Mouse (Mus musculus): ENCODE data around the gene Uncx. TPM values are rescaled to one million over a fixed set of nuclear protein-coding genes. Genes with fewer than 3 reads are reported as not detected.

Uncx gene
- polyA plus RNA-seq, 1 experiment from 2014 or later: not detected

DNA sequence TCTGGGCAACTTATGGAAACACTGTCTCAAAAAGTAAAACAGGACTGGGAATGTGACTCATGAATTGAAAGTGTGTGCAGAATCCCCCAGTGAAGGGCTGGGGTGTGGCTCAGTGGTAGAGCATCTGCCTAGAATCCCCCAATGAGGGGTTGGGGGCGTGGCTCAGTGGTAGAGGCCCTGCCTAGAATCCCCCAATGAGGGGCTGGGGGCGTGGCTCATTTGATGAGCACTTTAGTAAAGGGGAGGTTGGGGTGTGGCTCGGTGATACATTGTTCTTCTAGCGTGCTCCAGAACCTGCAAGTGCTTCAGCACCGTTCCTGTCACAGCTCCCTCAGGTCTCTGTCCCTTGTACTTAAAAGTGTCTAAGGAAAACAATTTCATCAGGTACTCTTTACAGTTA, 37.1 kb upstream of the Uncx start:
- WGBS: 17% methylated on average over 5 of the region's 5 CpGs
- no peaks in the 10 kb centered on the region for H3K36me3 ChIP-seq (ENCODE audit: insufficient read depth)

DNA sequence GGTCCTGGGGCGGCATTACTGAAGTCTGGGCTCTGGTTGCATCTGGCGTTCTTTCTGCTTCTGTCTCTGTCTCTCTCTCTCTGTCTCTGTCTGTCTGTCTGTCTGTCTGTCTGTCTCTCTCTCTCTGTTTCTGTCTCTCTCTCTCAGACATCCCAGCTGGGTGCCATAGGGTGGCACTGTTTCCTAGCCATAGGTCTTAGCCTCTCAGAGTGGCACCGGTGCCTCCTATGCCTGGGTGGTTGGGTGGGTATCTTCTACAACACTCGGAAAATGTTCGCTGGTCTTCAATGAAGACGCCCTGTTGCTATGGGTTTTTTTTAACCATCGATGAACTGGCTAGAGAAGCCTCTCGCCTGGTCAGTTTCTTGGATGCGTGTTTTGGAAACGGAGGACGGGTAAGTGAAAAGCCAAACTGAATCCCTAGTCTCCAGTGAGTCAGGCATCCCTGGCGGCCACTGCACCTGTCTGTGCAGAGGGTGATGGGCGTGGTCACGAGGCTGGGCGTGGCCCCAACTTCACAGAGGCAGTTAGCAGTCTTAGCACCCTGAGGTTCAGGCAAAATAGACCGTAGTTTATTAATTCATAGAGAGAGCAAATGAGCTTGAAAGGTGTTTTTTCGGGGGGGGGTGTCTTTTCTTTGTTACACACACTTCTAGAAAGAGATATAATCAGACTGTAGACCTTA, 32.5 kb upstream of the Uncx start:
- no peaks in the 10 kb centered on the region for H3K4me1 ChIP-seq (ENCODE audit: insufficient read depth)
- H3K27me3 ChIP-seq (ENCODE audit: insufficient read depth, low read length): peaks cover 6% of the 10 kb centered on the region; the same call in 1 of the 2 replicates
- no peak for ATAC-seq (ENCODE audit: insufficient read depth)
- H3K36me3 ChIP-seq (ENCODE audit: insufficient read depth): no peaks in the 10 kb centered on the region
- no peak overlapping the region for H3K9ac ChIP-seq
- no peak for TF ChIP-seq CTCF (IDR thresholded peaks at IDR 0.05; ENCODE audit: low read depth)
- 14% methylated on average over 17 of the region's 17 CpGs for WGBS
- peak; percentile 34 for DNase-seq
- no peak overlapping the region for H3K4me2 ChIP-seq
- H3K9me3 ChIP-seq (ENCODE audit: low read depth, low read length): no peaks in the 10 kb centered on the region
- H3K27ac ChIP-seq (ENCODE audit: low read depth): no peak overlapping the region
- H3K4me3 ChIP-seq (ENCODE audit: low read depth, low read length): no peak overlapping the region

More for the DNA sequence above, 37.1 kb upstream of the Uncx start:
- Histone ChIP-seq H3K9ac (no peak overlapping the region), H3K4me2 (no peak overlapping the region), H3K4me1 (ENCODE audit: insufficient read depth) (no peaks in the 10 kb centered on the region), H3K4me3 (ENCODE audit: low read depth, low read length) (no peak overlapping the region), H3K9me3 (ENCODE audit: low read depth, low read length) (no peaks in the 10 kb centered on the region), H3K27me3 (ENCODE audit: insufficient read depth, low read length) (peaks cover 6% of the 10 kb centered on the region; the same call in 1 of the 2 replicates), H3K27ac (ENCODE audit: low read depth) (no peak overlapping the region)
- DNase-seq: no peak
- no peak for ATAC-seq (ENCODE audit: insufficient read depth)
- TF ChIP-seq CTCF (IDR thresholded peaks at IDR 0.05; ENCODE audit: low read depth): no peak

DNA sequence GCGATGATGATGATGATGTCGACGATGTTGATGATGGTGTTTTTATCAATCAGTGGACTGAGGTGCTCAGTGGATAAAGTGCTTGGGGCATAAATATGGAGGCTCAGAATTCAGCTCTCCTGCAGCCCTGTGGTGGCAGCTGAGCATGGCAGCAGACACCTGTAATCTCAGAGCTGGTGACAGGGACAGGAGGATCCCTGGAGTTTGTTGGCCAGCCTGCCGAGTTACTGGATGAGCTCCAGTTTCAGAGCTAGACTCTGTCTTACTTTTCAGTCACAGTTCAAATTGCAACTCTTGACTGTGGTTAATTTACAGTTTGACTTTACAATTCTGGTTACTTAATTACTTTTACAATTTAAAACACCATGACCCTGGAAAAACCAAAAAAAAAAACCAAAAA, 31.1 kb upstream of the Uncx start:
- Histone ChIP-seq H3K27me3 (ENCODE audit: insufficient read depth, low read length) (peaks cover 6% of the 10 kb centered on the region; the same call in 1 of the 2 replicates), H3K27ac (ENCODE audit: low read depth) (no peak overlapping the region), H3K9ac (no peak overlapping the region), H3K4me2 (no peak overlapping the region), H3K36me3 (ENCODE audit: insufficient read depth) (no peaks in the 10 kb centered on the region), H3K9me3 (ENCODE audit: low read depth, low read length) (no peaks in the 10 kb centered on the region), H3K4me1 (ENCODE audit: insufficient read depth) (no peaks in the 10 kb centered on the region), H3K4me3 (ENCODE audit: low read depth, low read length) (no peak overlapping the region)
- WGBS: 91% methylated on average over 4 of the region's 4 CpGs
- DNase-seq (no peak), ATAC-seq (ENCODE audit: insufficient read depth) (no peak)
- no peak for TF ChIP-seq CTCF (IDR thresholded peaks at IDR 0.05; ENCODE audit: low read depth)

DNA sequence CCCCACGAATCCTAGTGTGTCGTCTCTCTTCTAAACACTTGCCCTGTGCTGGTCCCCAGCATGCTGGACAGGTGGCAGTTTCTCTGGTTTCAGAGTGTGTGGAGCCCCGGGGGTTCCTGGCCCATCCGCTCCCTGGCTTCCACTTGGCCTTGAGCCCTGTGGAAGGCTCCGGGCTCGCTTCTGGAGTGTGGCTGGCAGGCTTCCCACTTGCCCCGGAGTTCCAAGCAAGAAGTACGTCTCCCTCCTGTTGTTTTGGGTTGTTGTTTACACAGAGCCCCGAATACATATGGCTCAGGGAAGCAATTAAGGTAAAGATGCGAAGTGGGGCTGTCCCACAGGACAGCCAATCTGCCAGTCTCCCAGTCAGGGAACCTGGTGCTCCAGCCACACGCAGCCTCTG, 27.0 kb upstream of the Uncx start:
- no peaks in the 10 kb centered on the region for H3K9me3 ChIP-seq (ENCODE audit: low read depth, low read length)
- WGBS: 24% methylated on average over 11 of the region's 11 CpGs
- H3K27ac ChIP-seq (ENCODE audit: low read depth): no peak overlapping the region
- DNase-seq: peak; percentile 65
- no peak for TF ChIP-seq CTCF (IDR thresholded peaks at IDR 0.05; ENCODE audit: low read depth)
- H3K4me2 ChIP-seq: peak overlapping the region; percentile 10; the same call in 1 of the 2 replicates
- H3K27me3 ChIP-seq (ENCODE audit: insufficient read depth, low read length): no peaks in the 10 kb centered on the region
- no peak overlapping the region for H3K4me3 ChIP-seq (ENCODE audit: low read depth, low read length)
- ATAC-seq (ENCODE audit: insufficient read depth): 0 out of 2 replicates have a peak, but pooled peaks have one; percentile 38
- H3K36me3 ChIP-seq (ENCODE audit: insufficient read depth): no peaks in the 10 kb centered on the region
- no peaks in the 10 kb centered on the region for H3K4me1 ChIP-seq (ENCODE audit: insufficient read depth)
- no peak overlapping the region for H3K9ac ChIP-seq

DNA sequence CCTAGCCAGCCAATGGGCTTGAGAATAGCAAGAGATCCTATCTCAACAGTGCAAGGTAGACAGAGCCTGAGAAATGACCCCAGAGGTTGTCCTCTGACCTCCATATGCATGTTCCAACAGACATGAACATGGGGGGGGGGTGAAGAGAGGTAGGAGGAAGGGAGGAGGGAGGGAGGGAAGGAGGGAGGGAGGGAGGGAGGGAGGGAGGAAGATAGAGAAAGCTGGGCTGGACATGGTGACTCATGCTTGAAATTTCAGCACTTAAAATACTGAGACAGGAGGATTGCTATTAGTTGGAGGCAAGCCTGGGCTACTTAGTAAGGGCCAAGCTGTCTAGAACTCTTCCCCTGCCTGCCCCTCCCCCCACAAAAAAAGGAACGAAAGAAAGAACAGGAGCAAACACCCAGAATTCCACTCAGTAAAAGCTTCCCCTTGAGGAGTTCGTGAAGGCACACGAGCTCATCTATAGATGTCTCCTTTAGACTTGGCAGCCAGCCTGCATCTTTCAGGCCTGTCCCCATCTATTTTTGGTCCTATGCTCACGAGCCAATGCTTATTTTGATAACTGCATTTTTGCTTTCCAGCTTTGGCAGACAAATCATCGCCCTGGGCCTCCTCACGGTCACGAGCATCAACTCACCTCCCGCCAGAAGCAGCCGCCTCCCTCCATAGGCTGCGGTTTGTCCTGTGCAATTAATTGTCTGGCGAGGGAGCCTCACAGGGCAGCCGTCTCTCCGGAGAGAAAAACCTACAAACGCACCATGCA, 23.0 kb upstream of the Uncx start:
- no peak overlapping the region for H3K4me3 ChIP-seq (ENCODE audit: low read depth, low read length)
- no peaks in the 10 kb centered on the region for H3K36me3 ChIP-seq (ENCODE audit: insufficient read depth)
- 27% methylated on average over 14 of the region's 14 CpGs for WGBS
- no peak overlapping the region for H3K9ac ChIP-seq
- no peaks in the 10 kb centered on the region for H3K9me3 ChIP-seq (ENCODE audit: low read depth, low read length)
- no peak overlapping the region for H3K4me2 ChIP-seq
- no peaks in the 10 kb centered on the region; the same call in 1 of the 2 replicates for H3K4me1 ChIP-seq (ENCODE audit: insufficient read depth)
- no peak for TF ChIP-seq CTCF (IDR thresholded peaks at IDR 0.05; ENCODE audit: low read depth)
- ATAC-seq (ENCODE audit: insufficient read depth) (peak; percentile 21; the same call in 1 of the 2 replicates), DNase-seq (peak; percentile 64)
- peak overlapping the region; percentile 15; the same call in 1 of the 2 replicates for H3K27ac ChIP-seq (ENCODE audit: low read depth)
- H3K27me3 ChIP-seq (ENCODE audit: insufficient read depth, low read length): no peaks in the 10 kb centered on the region

DNA sequence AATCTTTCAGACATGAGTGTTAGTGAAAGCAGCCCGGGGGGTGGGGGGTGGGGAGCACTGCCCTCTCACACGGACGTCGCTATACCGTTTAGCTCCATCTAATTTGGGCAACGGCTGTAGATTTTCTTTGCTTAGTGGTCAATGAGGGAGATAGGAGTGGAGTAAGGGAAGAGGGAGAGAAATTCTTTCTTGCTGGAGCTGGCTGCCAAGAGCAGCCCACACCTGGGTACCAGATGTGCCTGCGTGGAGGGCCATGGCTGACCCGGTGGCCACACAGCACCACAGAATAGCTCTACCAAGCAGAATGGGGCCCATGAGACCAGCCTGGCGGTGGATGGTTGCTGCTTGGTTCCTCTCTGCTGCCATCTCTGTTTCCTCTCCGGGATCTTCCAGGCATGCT, 21.3 kb upstream of the Uncx start:
- Histone ChIP-seq H3K4me2 (no peak overlapping the region), H3K27me3 (ENCODE audit: insufficient read depth, low read length) (no peaks in the 10 kb centered on the region), H3K4me3 (ENCODE audit: low read depth, low read length) (no peak overlapping the region), H3K9me3 (ENCODE audit: low read depth, low read length) (no peaks in the 10 kb centered on the region), H3K9ac (no peak overlapping the region), H3K36me3 (ENCODE audit: insufficient read depth) (no peaks in the 10 kb centered on the region), H3K27ac (ENCODE audit: low read depth) (no peak overlapping the region), H3K4me1 (ENCODE audit: insufficient read depth) (no peaks in the 10 kb centered on the region; the same call in 1 of the 2 replicates)
- TF ChIP-seq CTCF (IDR thresholded peaks at IDR 0.05; ENCODE audit: low read depth): no peak
- 52% methylated on average over 10 of the region's 10 CpGs for WGBS
- no peak for ATAC-seq (ENCODE audit: insufficient read depth)
- DNase-seq: no peak

DNA sequence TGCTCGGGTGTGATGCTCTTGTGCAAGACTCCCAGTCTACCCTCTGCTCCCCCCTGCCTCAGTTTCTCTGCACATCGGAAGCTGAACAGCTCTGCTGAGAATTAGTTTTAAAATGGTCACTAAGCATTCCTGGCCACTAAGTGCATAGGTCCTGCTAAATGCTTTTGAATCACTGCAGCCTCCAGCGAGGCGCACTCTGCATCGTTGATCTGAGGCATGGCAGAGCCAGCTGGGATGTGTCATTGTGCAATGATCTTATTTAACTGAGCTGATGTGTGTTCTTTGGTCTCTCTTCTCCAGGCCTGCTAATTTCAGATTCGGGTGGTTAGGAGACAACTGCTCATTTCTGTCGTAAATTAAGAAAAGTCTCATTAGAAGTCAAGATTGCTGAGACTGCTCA, 14.4 kb upstream of the Uncx start:
- DNase-seq: peak; percentile 68
- H3K27me3 ChIP-seq (ENCODE audit: insufficient read depth, low read length): peaks cover 24% of the 10 kb centered on the region; the same call in 1 of the 2 replicates
- ATAC-seq (ENCODE audit: insufficient read depth): no peak

More for the DNA sequence above, 14.4 kb upstream of the Uncx start:
- TF ChIP-seq CTCF (IDR thresholded peaks at IDR 0.05; ENCODE audit: low read depth): no peak
- no peaks in the 10 kb centered on the region for H3K4me1 ChIP-seq (ENCODE audit: insufficient read depth)
- no peak overlapping the region for H3K4me2 ChIP-seq
- H3K27ac ChIP-seq (ENCODE audit: low read depth): no peak overlapping the region
- no peaks in the 10 kb centered on the region for H3K9me3 ChIP-seq (ENCODE audit: low read depth, low read length)
- no peak overlapping the region for H3K4me3 ChIP-seq (ENCODE audit: low read depth, low read length)
- no peaks in the 10 kb centered on the region for H3K36me3 ChIP-seq (ENCODE audit: insufficient read depth)
- WGBS: 54% methylated on average over 7 of the region's 7 CpGs
- H3K9ac ChIP-seq: no peak overlapping the region
